Mouse (Mus musculus): Measurements from ENCODE around the gene Prickle4. TPM values are rescaled to one million over a fixed set of nuclear protein-coding genes. Genes with fewer than 3 reads are reported as not detected.
"Not testable (repeated sequence)": the region's sequence is repeated elsewhere in the genome, so short reads cannot be mapped to it uniquely, and the experiment has no call there.

The Prickle4 gene
- polyA plus RNA-seq, 1 experiment from 2014 or later: 0.78 TPM

GRCm38 (mm10) chr17:47664474-47664873, 30.1 kb downstream of the Prickle4 start:
- no peaks in the 10 kb centered on the region for H3K27me3 ChIP-seq (ENCODE audit: control insufficient read depth, insufficient read depth, low read length)
- ATAC-seq (ENCODE audit: insufficient number of reproducible peaks, insufficient read depth, low FRiP score, low read depth): no peak
- H3K36me3 ChIP-seq (ENCODE audit: control insufficient read depth, insufficient read depth, low read length): no peaks in the 10 kb centered on the region
- no peaks in the 10 kb centered on the region for H3K9me3 ChIP-seq (ENCODE audit: control insufficient read depth, low read length)
- H3K27ac ChIP-seq (replicated peaks in 1 of 2; ENCODE audit: control insufficient read depth in 1 of 2, insufficient read depth in 1 of 2, low read depth in 2 of 2, low read length in 2 of 2): no peak overlapping the region; a peak in 1 of 4 replicates
- H3K4me3 ChIP-seq (ENCODE audit: control insufficient read depth in 1 of 2, insufficient read depth in 1 of 2, low read depth in 1 of 2, low read length in 2 of 2): no peak overlapping the region
- peaks cover 0 to 4% of the 10 kb centered on the region in 2 experiments; a peak in 1 of 4 replicates for H3K4me1 ChIP-seq (ENCODE audit: control insufficient read depth in 2 of 2, insufficient read depth in 2 of 2, low read length in 2 of 2)
- H3K4me2 ChIP-seq (ENCODE audit: low read length): no peak overlapping the region
- WGBS: 63% methylated on average over 7 of the region's 7 CpGs
- H3K9ac ChIP-seq (ENCODE audit: low read length): no peak overlapping the region

DNA sequence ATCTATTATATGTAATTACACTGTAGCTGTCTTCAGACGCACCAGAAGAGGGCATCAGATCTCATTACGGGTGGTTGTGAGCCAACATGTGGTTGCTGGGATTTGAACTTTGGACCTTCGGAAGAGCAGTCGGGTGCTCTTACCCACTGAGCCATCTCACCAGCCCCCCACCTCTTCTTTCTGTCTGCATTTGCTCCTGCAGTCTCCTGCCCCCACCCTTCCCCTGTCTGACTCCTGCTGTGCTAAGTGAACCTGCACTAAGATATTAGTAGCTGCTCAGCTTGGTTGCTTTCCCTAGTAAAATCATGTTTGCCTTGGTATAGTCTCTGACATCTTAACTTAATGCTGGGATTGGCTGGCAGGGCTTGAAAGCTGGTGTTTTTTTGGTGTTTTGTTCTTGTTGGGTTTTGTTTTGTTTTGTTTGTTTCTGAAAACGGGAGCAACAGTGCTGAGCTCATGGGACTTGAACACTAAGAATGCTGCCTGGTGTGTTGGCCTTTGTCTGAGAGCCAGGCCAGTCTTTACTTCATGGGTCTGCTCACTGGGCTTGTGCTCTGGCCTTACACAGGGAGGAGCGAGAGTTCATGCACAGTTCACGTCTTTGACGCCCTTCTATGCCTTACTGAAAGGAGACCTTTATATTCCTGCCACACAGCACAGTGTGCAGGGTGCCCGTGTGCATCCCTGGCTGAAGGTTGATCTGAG, 31.4 kb downstream of the Prickle4 start:
- Histone ChIP-seq H3K36me3 (ENCODE audit: control insufficient read depth, insufficient read depth, low read length) (no peaks in the 10 kb centered on the region), H3K4me1 (ENCODE audit: control insufficient read depth in 2 of 2, insufficient read depth in 2 of 2, low read length in 2 of 2) (peaks cover 0 to 4% of the 10 kb centered on the region in 2 experiments; a peak in 1 of 4 replicates), H3K4me3 (ENCODE audit: control insufficient read depth in 1 of 2, insufficient read depth in 1 of 2, low read depth in 1 of 2, low read length in 2 of 2) (no peak overlapping the region), H3K4me2 (ENCODE audit: low read length) (no peak overlapping the region), H3K27me3 (ENCODE audit: control insufficient read depth, insufficient read depth, low read length) (no peaks in the 10 kb centered on the region), H3K9me3 (ENCODE audit: control insufficient read depth, low read length) (no peaks in the 10 kb centered on the region), H3K27ac (replicated peaks in 1 of 2; ENCODE audit: control insufficient read depth in 1 of 2, insufficient read depth in 1 of 2, low read depth in 2 of 2, low read length in 2 of 2) (0 out of 4 replicates have a peak overlapping the region, but pooled peaks of 1 of the 2 experiments have one; percentile 28), H3K9ac (ENCODE audit: low read length) (0 out of 2 replicates have a peak overlapping the region, but pooled peaks have one; percentile 4)
- ATAC-seq (ENCODE audit: insufficient number of reproducible peaks, insufficient read depth, low FRiP score, low read depth): no peak
- whole genome bisulfite sequencing: 59% methylated on average over 9 of the region's 9 CpGs

DNA sequence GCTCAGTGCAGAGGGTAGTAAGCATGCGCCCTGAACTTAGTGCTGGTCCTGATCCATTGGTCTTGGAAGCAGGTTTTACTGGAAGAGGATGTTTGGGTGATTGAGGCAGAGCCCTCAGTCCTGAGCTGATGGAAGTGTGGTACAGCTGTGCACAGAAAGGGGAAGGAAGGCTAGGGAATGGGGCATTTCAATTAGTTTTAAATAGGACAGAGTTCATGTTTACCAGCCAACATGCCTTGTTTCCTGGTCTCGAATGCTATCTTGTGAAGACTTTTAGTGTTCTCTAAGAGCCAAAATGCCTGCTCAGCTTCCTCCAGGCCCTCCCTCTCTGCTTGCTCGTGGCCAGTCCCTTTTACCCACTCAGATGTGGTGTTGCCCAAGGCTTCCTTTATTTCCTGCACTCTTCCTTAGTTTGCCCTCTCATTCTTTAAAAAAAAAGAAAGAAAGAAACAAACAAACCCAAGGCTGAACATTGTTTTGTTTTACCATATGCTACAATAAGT, 35.7 kb downstream of the Prickle4 start:
- ATAC-seq (ENCODE audit: insufficient number of reproducible peaks, insufficient read depth, low FRiP score, low read depth): no peak
- Histone ChIP-seq H3K4me2 (ENCODE audit: low read length) (no peak overlapping the region), H3K4me1 (ENCODE audit: control insufficient read depth in 2 of 2, insufficient read depth in 2 of 2, low read length in 2 of 2) (no peaks in the 10 kb centered on the region), H3K9ac (ENCODE audit: low read length) (no peak overlapping the region), H3K36me3 (ENCODE audit: control insufficient read depth, insufficient read depth, low read length) (peaks cover 3% of the 10 kb centered on the region; the same call in 1 of the 2 replicates), H3K4me3 (ENCODE audit: control insufficient read depth in 1 of 2, insufficient read depth in 1 of 2, low read depth in 1 of 2, low read length in 2 of 2) (no peak overlapping the region), H3K27me3 (ENCODE audit: control insufficient read depth, insufficient read depth, low read length) (no peaks in the 10 kb centered on the region), H3K9me3 (ENCODE audit: control insufficient read depth, low read length) (no peaks in the 10 kb centered on the region), H3K27ac (replicated peaks in 1 of 2; ENCODE audit: control insufficient read depth in 1 of 2, insufficient read depth in 1 of 2, low read depth in 2 of 2, low read length in 2 of 2) (no peak overlapping the region)
- WGBS: 87% methylated on average over 3 of the region's 3 CpGs

- H3K36me3 ChIP-seq (ENCODE audit: control insufficient read depth, insufficient read depth, low read length): peaks cover 3% of the 10 kb centered on the region; the same call in 1 of the 2 replicates
- H3K9ac ChIP-seq (ENCODE audit: low read length): no peak overlapping the region
- H3K9me3 ChIP-seq (ENCODE audit: control insufficient read depth, low read length): no peaks in the 10 kb centered on the region
- H3K4me2 ChIP-seq (ENCODE audit: low read length): no peak overlapping the region
- no peaks in the 10 kb centered on the region for H3K4me1 ChIP-seq (ENCODE audit: control insufficient read depth in 2 of 2, insufficient read depth in 2 of 2, low read length in 2 of 2)
- H3K4me3 ChIP-seq (ENCODE audit: control insufficient read depth in 1 of 2, insufficient read depth in 1 of 2, low read depth in 1 of 2, low read length in 2 of 2): no peak overlapping the region
- no peaks in the 10 kb centered on the region for H3K27me3 ChIP-seq (ENCODE audit: control insufficient read depth, insufficient read depth, low read length)
- no peak for ATAC-seq (ENCODE audit: insufficient number of reproducible peaks, insufficient read depth, low FRiP score, low read depth)
- H3K27ac ChIP-seq (replicated peaks in 1 of 2; ENCODE audit: control insufficient read depth in 1 of 2, insufficient read depth in 1 of 2, low read depth in 2 of 2, low read length in 2 of 2): no peak overlapping the region
- 80% methylated on average over 4 of the region's 4 CpGs for WGBS
Observed at GRCm38 (mm10) chr17:47657901-47658300, 36.6 kb downstream of the Prickle4 start.

GRCm38 (mm10) chr17:47655697-47656096, 38.8 kb downstream of the Prickle4 start:
- H3K27ac ChIP-seq (replicated peaks in 1 of 2; ENCODE audit: control insufficient read depth in 1 of 2, insufficient read depth in 1 of 2, low read depth in 2 of 2, low read length in 2 of 2): no peak overlapping the region
- no peak overlapping the region for H3K4me3 ChIP-seq (ENCODE audit: control insufficient read depth in 1 of 2, insufficient read depth in 1 of 2, low read depth in 1 of 2, low read length in 2 of 2)
- ATAC-seq (ENCODE audit: insufficient number of reproducible peaks, insufficient read depth, low FRiP score, low read depth): no peak
- peaks cover 5% of the 10 kb centered on the region for H3K36me3 ChIP-seq (ENCODE audit: control insufficient read depth, insufficient read depth, low read length)
- WGBS: 81% methylated on average over 5 of the region's 5 CpGs
- H3K9me3 ChIP-seq (ENCODE audit: control insufficient read depth, low read length): no peaks in the 10 kb centered on the region
- no peak overlapping the region for H3K4me2 ChIP-seq (ENCODE audit: low read length)
- no peaks in the 10 kb centered on the region for H3K27me3 ChIP-seq (ENCODE audit: control insufficient read depth, insufficient read depth, low read length)
- H3K9ac ChIP-seq (ENCODE audit: low read length): no peak overlapping the region
- no peaks in the 10 kb centered on the region for H3K4me1 ChIP-seq (ENCODE audit: control insufficient read depth in 2 of 2, insufficient read depth in 2 of 2, low read length in 2 of 2)

GRCm38 (mm10) chr17:47654346-47654745, 40.2 kb downstream of the Prickle4 start:
- H3K36me3 ChIP-seq (ENCODE audit: control insufficient read depth, insufficient read depth, low read length): peaks cover 11% of the 10 kb centered on the region
- ATAC-seq (ENCODE audit: insufficient number of reproducible peaks, insufficient read depth, low FRiP score, low read depth); H3K4me2 ChIP-seq (ENCODE audit: low read length); H3K9me3 ChIP-seq (ENCODE audit: control insufficient read depth, low read length); H3K4me3 ChIP-seq (ENCODE audit: control insufficient read depth in 1 of 2, insufficient read depth in 1 of 2, low read depth in 1 of 2, low read length in 2 of 2); H3K27ac ChIP-seq (replicated peaks in 1 of 2; ENCODE audit: control insufficient read depth in 1 of 2, insufficient read depth in 1 of 2, low read depth in 2 of 2, low read length in 2 of 2); H3K4me1 ChIP-seq (ENCODE audit: control insufficient read depth in 2 of 2, insufficient read depth in 2 of 2, low read length in 2 of 2); H3K27me3 ChIP-seq (ENCODE audit: control insufficient read depth, insufficient read depth, low read length); H3K9ac ChIP-seq (ENCODE audit: low read length): not testable (repeated sequence)
- 90% methylated on average over 8 of the region's 8 CpGs for WGBS

GRCm38 (mm10) chr17:47651953-47652352, 42.6 kb downstream of the Prickle4 start:
- Histone ChIP-seq H3K4me1 (ENCODE audit: control insufficient read depth in 2 of 2, insufficient read depth in 2 of 2, low read length in 2 of 2) (no peaks in the 10 kb centered on the region), H3K4me3 (ENCODE audit: control insufficient read depth in 1 of 2, insufficient read depth in 1 of 2, low read depth in 1 of 2, low read length in 2 of 2) (no peak overlapping the region), H3K27me3 (ENCODE audit: control insufficient read depth, insufficient read depth, low read length) (no peaks in the 10 kb centered on the region), H3K4me2 (ENCODE audit: low read length) (no peak overlapping the region), H3K27ac (replicated peaks in 1 of 2; ENCODE audit: control insufficient read depth in 1 of 2, insufficient read depth in 1 of 2, low read depth in 2 of 2, low read length in 2 of 2) (no peak overlapping the region), H3K9ac (ENCODE audit: low read length) (no peak overlapping the region), H3K36me3 (ENCODE audit: control insufficient read depth, insufficient read depth, low read length) (peaks cover 11% of the 10 kb centered on the region), H3K9me3 (ENCODE audit: control insufficient read depth, low read length) (no peaks in the 10 kb centered on the region)
- WGBS: 80% methylated on average over 2 of the region's 2 CpGs
- ATAC-seq (ENCODE audit: insufficient number of reproducible peaks, insufficient read depth, low FRiP score, low read depth): no peak

All from heart, embryonic 14.5 days (tissue).